Mouse (Mus musculus) left cerebral cortex, postnatal 36 days (tissue): ENCODE data around the gene Nedd9. TPM values are rescaled to one million over a fixed set of nuclear protein-coding genes. Genes with fewer than 3 reads are reported as not detected.
"Not testable (repeated sequence)": the region's sequence is repeated elsewhere in the genome, so short reads cannot be mapped to it uniquely, and the experiment has no call there.

Experiments used
- DNase-seq, 2 experiments: peaks; one replicate each; pipeline ENCODE4 v3.0.0; 2021 to 2022; ENCODE audit warnings: low spot score in 2 of 2, mixed read lengths in 1 of 2
- intact Hi-C: fragments of 180-260 bp; cut with DNase I; formaldehyde crosslinking; loops from one replicate; pipeline ENCODE4 v1.15.1; 2025
- total RNA-seq, 2 experiments: library from RNA; stranded (reverse); gene quantifications; 2 replicates each; pipeline ENCODE4 v1.2.3; 2021

Nedd9 gene
- total RNA-seq, 2 experiments from 2014 or later, result 7.5 to 7.9 TPM

GRCm38 (mm10) chr13:41286285-41286684, 200.9 kb downstream of the Nedd9 start:
- no peak for DNase-seq
- intact Hi-C loops, result no loop called here

DNA sequence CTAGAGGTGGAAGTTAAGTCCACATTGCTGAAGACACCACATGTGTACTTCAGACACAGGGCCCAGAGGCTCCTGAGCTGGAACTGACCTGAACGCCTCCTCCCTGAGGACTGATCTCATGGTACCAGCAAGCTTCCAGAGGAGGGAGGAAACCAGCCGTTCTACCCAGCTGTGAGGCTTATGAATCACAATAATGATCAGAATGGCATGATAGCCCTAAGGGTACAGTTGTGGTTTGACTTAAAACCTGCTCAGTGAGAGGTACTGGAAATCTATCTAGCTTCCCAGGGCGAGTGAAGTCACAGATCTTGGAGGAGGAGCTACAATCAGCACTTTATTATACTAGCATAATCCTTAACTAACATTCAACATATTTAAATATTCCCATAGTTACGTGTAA, 201.7 kb downstream of the Nedd9 start:
- no peak for DNase-seq
- intact Hi-C loops, result no loop called here

DNA sequence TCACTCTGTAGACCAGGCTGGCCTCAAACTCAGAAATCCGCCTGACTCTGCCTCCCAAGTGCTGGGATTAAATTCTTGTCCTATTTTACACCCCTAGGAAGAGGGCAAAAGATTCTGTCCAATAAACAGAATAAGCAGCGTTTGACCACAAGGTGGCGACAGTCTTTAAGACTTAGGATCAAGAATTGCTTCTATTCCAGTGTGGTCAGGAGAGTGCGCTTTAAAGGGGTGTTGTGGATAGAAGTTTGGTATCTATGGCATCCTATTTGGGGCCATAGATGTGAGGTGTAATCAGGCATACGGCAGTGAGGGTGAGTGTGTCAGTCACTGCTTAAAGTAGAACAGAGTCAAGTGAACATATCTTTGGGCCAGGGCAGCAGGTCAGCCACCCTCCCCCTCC, 203.9 kb downstream of the Nedd9 start:
- DNase-seq, result peak; percentile 24 to 45
- intact Hi-C loops, result loop anchor here (1.0 to 5.0 kb wide), 2 partner anchors 289 to 354 kb away; no protein-coding TSS in a partner anchor

DNA sequence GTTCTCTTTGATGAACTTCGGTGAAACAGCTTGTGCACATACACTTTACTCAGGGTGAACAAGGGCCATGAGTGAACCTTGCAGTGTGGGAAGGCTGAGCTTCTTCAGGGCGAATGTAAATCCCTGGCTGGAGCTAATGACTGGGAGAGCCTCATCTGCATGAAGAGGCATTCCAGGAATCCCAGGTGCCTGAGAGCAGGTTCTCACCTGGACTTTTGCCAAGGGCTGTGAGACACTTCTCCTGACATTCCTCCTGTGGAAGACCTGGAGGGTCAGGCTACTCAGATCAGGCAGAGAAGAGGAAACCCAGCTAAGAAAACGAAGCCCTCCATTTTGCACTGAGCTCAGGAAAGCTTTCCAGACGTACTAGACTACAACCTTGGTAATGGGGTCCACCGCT, 206.5 kb downstream of the Nedd9 start:
- intact Hi-C loops, result loop anchor here (5.0 kb wide), 1 partner anchor 357 kb away; no protein-coding TSS in a partner anchor
- DNase-seq, result no peak

DNA sequence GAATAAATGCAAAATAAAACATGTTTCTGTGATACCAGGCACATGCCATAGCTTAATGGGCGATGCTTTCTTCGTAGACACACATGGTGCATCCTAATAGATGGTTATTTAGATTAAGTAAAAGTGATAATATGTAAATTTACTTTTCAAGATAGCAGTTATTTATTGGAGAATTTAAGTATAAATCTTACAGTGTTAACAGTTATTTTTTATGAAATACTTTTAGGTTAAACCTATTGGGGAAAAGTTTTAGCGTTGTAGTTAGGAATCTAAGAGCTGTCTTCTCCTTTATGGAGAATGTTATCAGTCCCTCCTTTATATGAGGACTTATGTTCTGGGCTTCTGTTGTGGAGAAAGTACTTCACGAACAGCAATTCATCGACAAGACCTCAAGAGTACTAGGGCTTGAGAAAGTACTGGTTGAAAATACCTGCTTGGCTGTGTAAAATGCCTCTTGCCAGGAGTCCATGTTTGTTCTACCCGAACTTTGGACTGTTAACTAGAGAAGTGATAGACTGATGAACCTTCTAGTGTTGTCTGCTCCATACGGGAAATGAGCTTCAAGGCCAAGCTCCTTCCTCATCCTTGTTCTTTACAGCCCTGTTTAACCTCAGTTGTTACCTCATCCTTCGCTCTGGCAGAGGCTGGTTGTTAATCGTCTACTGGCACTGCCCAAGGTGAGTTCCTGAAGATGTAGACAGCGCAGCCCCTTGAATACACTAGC, 213.1 kb downstream of the Nedd9 start, which contains the start of gene Gm17364:
TSS of gene Gm17364 (minus strand) at position 51 of the 724 bp plus-strand sequence.
- intact Hi-C loops, result no loop called here
- DNase-seq, result no peak

- peak; percentile 59 to 64 for DNase-seq
- intact Hi-C loops, result no loop called here
Measured at GRCm38 (mm10) chr13:41267827-41268408, 219.2 kb downstream of the Nedd9 start.

DNA sequence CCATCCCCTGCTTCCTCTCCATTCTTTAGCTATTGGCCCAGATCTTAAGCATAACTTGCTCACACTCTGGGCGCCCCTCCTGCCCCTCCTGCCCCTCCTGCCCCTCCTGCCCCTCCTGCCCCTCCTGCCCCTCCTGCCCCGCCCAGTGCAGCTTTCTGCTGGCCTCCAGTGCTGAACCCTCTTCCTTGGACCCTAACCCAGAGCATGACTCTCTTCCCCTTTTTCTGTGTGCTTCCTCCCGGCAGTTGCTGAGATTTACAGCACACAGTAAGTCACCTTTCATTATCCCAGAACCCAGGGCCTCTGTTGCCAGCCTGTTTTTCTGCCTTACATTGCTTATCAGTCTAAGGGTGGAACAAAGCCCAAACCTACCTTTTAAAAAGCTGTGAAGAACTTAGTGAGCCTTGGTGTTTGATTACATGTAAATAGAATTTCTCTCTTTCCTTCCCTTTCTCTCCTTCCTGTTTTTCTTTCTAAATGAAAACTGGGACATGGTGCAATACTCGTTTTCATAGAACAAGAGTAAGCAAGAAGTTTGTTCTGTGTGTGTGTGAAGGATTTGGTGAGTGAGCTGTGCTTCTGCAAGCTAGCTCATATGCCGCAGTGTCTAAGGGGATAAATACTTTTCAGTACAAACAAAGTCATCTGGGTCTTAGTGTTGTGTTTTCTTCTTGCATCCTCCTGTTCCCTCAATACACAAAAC, 223.7 kb downstream of the Nedd9 start:
- DNase-seq, result no peak
- intact Hi-C loops, result no loop called here

- intact Hi-C loops, DNase-seq: not testable (repeated sequence)
Measured at GRCm38 (mm10) chr13:41261617-41262016, 225.5 kb downstream of the Nedd9 start.

Other genes starting within 250 kb of the Nedd9 start
- gene Smim13, start 237.5 kb downstream of the Nedd9 start, total RNA-seq, result 100 to 1,000 TPM; 167 to 187 TPM
- gene Gm17364, start 213.4 kb downstream of the Nedd9 start, total RNA-seq, result not detected
- gene Tmem170b, start 118.5 kb upstream of the Nedd9 start, total RNA-seq, result 10 to 100 TPM; 84.3 to 86.1 TPM